Mouse (Mus musculus) macrophage (primary cell): Measurements from ENCODE around the gene Faf1. TPM values are rescaled to one million over a fixed set of nuclear protein-coding genes. Genes with fewer than 3 reads are reported as not detected.

ENCODE experiments used
- H3K27ac ChIP-seq: fragments of 350-480 bp; formaldehyde crosslinking; 2 replicates; pipeline ENCODE4 v1.9.0; 2021
- H3K36me3 ChIP-seq: fragments of 350-480 bp; formaldehyde crosslinking; 2 replicates; pipeline ENCODE4 v1.9.0; 2021; ENCODE audit errors: inconsistent target
- H3K4me3 ChIP-seq: fragments of 350-480 bp; formaldehyde crosslinking; 2 replicates; pipeline ENCODE4 v1.9.0; 2021; ENCODE audit errors: inconsistent target
- H3K79me2 ChIP-seq: fragments of 350-480 bp; formaldehyde crosslinking; 2 replicates; pipeline ENCODE4 v1.9.0; 2021; ENCODE audit errors: inconsistent target
- WGBS: methylation state at CpG from one replicate; pipeline ENCODE4 v1.1.7; 2026; ENCODE audit warnings: inconsistent platforms; ENCODE audit not compliant: missing documents; 5-methylcytosine and 5-hydroxymethylcytosine counted together
- polyA plus RNA-seq: library from polyadenylated mRNA; stranded (reverse); fragments of 250-400 nt; gene quantifications from 3 replicates; pipeline ENCODE4 v1.2.4, GENCODE M21; 2018; ENCODE audit warnings: inconsistent platforms

Faf1 gene
- polyA plus RNA-seq, 1 experiment from 2014 or later, result 23.0 TPM

DNA sequence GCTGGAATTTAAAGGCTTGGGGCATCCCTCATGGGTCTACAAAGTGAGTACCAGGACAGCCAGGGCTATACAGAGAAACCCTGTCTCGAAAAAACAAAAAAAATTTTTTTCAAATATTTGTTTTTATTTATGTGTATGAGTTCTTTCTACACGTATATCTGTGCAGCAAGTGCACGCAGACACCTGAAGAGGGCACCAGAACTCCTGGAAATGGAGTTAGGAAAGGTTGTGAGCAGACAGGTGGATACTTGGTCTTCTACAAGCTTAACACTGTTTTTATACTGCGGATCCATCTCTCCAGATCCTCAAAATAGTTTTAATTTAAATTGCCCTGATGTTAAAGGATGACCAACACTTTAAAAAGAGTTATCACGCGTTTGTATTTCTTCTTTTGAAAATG is 312.8 kb downstream of the Faf1 start:
- Histone ChIP-seq H3K27ac (no peak overlapping the region), H3K4me3 (no peak overlapping the region), H3K79me2 (no peaks in the 10 kb centered on the region), H3K36me3 (no peaks in the 10 kb centered on the region)
- WGBS, result 57% methylated on average over 6 of the region's 6 CpGs

DNA sequence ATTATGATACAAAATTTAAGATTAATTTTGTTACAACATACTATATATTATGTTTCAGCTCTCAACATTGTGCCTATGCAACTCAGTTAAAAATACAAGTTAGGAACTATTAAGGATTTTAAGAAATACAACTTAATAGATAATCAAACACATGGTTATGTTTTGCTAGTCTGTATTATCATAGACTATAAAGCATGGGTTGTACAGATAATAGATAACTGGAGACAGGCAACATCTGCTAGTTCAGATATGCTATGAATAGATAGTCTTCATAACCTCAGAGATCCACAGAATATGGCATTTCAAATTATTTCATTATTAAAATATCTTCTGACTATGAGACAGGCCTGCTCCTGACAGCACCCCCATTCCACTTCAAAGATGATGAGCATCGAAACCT is 329.7 kb downstream of the Faf1 start:
- no peak overlapping the region for H3K27ac ChIP-seq
- 100% methylated on average over 1 of the region's 1 CpGs for WGBS
- H3K79me2 ChIP-seq, result no peaks in the 10 kb centered on the region
- no peaks in the 10 kb centered on the region for H3K36me3 ChIP-seq
- H3K4me3 ChIP-seq, result no peak overlapping the region

Other genes starting within 250 kb of the Faf1 start
- gene Rnf11, start 191.9 kb upstream of the Faf1 start, polyA plus RNA-seq, result 43.7 to 48.9 TPM (median 47.2 TPM) in 3 replicates
- not detected in 3 replicates for gene 4930522H14Rik, start 145.3 kb upstream of the Faf1 start, polyA plus RNA-seq
- gene Cdkn2c, start 9.4 kb upstream of the Faf1 start, polyA plus RNA-seq, result 17.4 to 25.7 TPM (median 19.1 TPM) in 3 replicates